8 mouse cellular contexts compared by ENCODE assay signal in the genomic region with DNA sequence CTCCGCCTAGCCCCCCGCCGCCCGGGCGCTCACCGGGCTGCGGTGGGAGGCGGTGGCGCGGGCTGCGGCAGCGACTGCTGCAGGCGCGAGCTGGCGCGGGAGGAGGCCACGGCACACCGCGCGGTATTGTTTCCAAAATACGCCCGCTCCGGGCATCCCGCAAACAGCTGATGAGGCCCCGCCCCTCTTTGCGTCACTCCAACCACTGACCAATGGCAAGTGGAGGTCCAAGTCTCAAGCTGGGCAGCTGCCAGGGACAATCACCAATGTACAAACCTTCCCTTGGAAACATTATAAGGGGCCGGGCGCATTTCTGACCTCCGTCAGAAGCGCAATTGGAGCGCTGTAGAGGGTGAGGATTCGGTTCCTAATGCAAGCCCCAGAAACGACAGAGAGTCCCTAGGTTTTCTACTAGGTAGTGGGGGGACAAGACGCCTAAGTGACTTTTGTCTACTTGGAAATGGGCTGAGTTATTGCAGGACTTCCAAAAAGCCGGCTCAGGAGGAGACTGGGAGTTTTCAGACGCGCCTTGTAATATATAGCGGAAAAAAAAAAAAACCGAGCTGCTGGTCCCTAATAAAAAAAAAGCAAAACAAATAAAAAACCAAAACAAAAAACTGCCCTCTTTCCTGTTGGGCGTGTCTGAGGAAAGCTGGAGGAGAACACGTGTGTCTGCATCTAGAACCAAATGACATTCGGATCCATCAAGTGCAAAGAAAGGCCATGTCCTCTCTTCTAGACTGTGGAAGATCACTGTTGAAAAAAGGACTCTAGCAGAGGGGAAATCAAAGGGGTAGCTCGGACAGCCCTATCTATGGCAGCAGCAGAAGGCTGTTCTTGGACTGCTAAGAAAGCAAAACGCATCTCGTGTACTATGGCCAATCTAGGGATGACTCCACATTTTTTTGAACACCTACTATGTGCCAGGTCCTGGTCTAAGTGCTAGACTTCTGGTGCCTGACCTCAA. TPM values are rescaled to one million over a fixed set of nuclear protein-coding genes. Genes with fewer than 3 reads are reported as not detected.
DNase-seq lines count a peak whose midpoint lies in the region; ATAC-seq and TF ChIP-seq lines count a peak whose summit lies in the region.

A gene (minus strand): TSS at position 181 of the 967 bp plus-strand sequence.

- H3K9ac ChIP-seq in forebrain, embryonic 15.5 days (replicated peaks): peak within 1 kb of the TSS; percentile 62
- H3K9ac ChIP-seq in liver, postnatal 0 days (replicated peaks): peak within 1 kb of the TSS; percentile 79
- H3K9ac ChIP-seq in neural tube, embryonic 13.5 days: peak within 1 kb of the TSS; percentile 88

- 0 out of 2 replicates have a peak, but pooled peaks have one; percentile 7 for TF ChIP-seq CTCF in liver, postnatal 0 days (IDR thresholded peaks at IDR 0.05; ENCODE audit: low read depth)

- DNase-seq in ES-CJ7 (ENCODE audit: low read depth, low spot score): peak; percentile 98
- peak; percentile 99 for DNase-seq in cerebellum, adult 18-20 months
- peak; percentile 99 for DNase-seq in heart, postnatal 14 days
- DNase-seq in layer of hippocampus, adult 11-12 months (ENCODE audit: low spot score): peak; percentile 96
- peak; percentile 95 for DNase-seq in liver, postnatal 0 days
- DNase-seq in telencephalon, adult 2 months (ENCODE audit: low read depth, low spot score): peak; percentile 93

- H3K27me3 ChIP-seq in forebrain, embryonic 15.5 days: no peaks in the 10 kb centered on the region
- H3K27me3 ChIP-seq in liver, postnatal 0 days (ENCODE audit: insufficient read depth, low read length): no peaks in the 10 kb centered on the region
- peaks cover 9% of the 10 kb centered on the region for H3K27me3 ChIP-seq in neural tube, embryonic 13.5 days

- ATAC-seq in forebrain, embryonic 15.5 days (replicated peaks): peak; percentile 85
- peak; percentile 82 for ATAC-seq in liver, postnatal 0 days
- ATAC-seq in neural tube, embryonic 13.5 days (ENCODE audit: low read depth): peak; percentile 89

- peak within 1 kb of the TSS; percentile 88 for H3K4me2 ChIP-seq in forebrain, embryonic 15.5 days (replicated peaks)
- H3K4me2 ChIP-seq in liver, postnatal 0 days (ENCODE audit: low read depth, low read length): peak within 1 kb of the TSS; percentile 91
- H3K4me2 ChIP-seq in neural tube, embryonic 13.5 days: peak within 1 kb of the TSS; percentile 88

- under 1% methylated on average over 45 of the region's 45 CpGs for WGBS in forebrain, embryonic 15.5 days
- under 1% methylated on average over 42 of the region's 45 CpGs for WGBS in liver, postnatal 0 days (ENCODE audit: insufficient replicate concordance)
- 1% methylated on average over 43 of the region's 45 CpGs for WGBS in neural tube, embryonic 13.5 days

- no peaks in the 10 kb centered on the region for H3K36me3 ChIP-seq in forebrain, embryonic 15.5 days
- no peaks in the 10 kb centered on the region for H3K36me3 ChIP-seq in liver, postnatal 0 days (replicated peaks; ENCODE audit: insufficient read depth, low read length)
- H3K36me3 ChIP-seq in neural tube, embryonic 13.5 days: no peaks in the 10 kb centered on the region

- intact Hi-C loops in heart, postnatal 14 days (cut with DNase I): loop anchor here (1.0 to 5.0 kb wide), 4 partner anchors 37 to 148 kb away; a partner anchor contains a TSS

- H3K4me3 ChIP-seq in forebrain, embryonic 15.5 days: peak within 1 kb of the TSS; percentile 76
- H3K4me3 ChIP-seq in liver, postnatal 0 days (ENCODE audit: low read depth, low read length): peak within 1 kb of the TSS; percentile 79
- peak within 1 kb of the TSS; percentile 79 for H3K4me3 ChIP-seq in neural tube, embryonic 13.5 days

- peak; percentile 3; the same call in 1 of the 2 replicates for TF ChIP-seq EP300 in liver, postnatal 0 days (IDR thresholded peaks at IDR 0.05; ENCODE audit: low read depth)

- peak within 1 kb of the TSS; percentile 54; the same call in 1 of the 2 replicates for H3K27ac ChIP-seq in forebrain, embryonic 15.5 days (replicated peaks)
- H3K27ac ChIP-seq in liver, postnatal 0 days (ENCODE audit: low read depth): peak within 1 kb of the TSS; percentile 70
- peak within 1 kb of the TSS; percentile 73 for H3K27ac ChIP-seq in neural tube, embryonic 13.5 days (replicated peaks)

- H3K9me3 ChIP-seq in forebrain, embryonic 15.5 days: no peaks in the 10 kb centered on the region
- H3K9me3 ChIP-seq in liver, postnatal 0 days (ENCODE audit: low read length): no peaks in the 10 kb centered on the region
- H3K9me3 ChIP-seq in neural tube, embryonic 13.5 days: 0 out of 2 replicates have a peak, but pooled peaks cover 4% of the 10 kb centered on the region

- peaks cover 46% of the 10 kb centered on the region for H3K4me1 ChIP-seq in forebrain, embryonic 15.5 days
- H3K4me1 ChIP-seq in liver, postnatal 0 days (ENCODE audit: insufficient read depth): peaks cover 47% of the 10 kb centered on the region
- H3K4me1 ChIP-seq in neural tube, embryonic 13.5 days (replicated peaks): peaks cover 50% of the 10 kb centered on the region

RNA-seq across cellular contexts. Expression of the gene that starts here (rescaled TPM):
- polyA plus RNA-seq in forebrain, embryonic 15.5 days (2015; fragmentation: Nextera tagmentation; extraction: Ambion mirVana): 1.3 and 1.8 TPM in 2 replicates
- total RNA-seq in heart, postnatal 14 days (2021): 10 to 100 TPM; 18.6 to 21.7 TPM
- polyA plus RNA-seq in liver, postnatal 0 days (2015; fragmentation: Nextera tagmentation; extraction: Ambion mirVana): 1.3 TPM in 2 replicates
- 3.3 and 4.6 TPM in 2 replicates for polyA plus RNA-seq in neural tube, embryonic 13.5 days (2015; fragmentation: Nextera tagmentation; extraction: Ambion mirVana)

Comparison
In these comparisons a context has a peak if more than half of its experiments do, and no peak if none do; other contexts are left out.
1. Peak in every context shown above with its lines: DNase-seq, ATAC-seq, H3K4me3 ChIP-seq and H3K27ac ChIP-seq.